Mouse (Mus musculus) embryonic stem cell, embryonic (primary cell): ENCODE data around the gene Mterf2.

Experiments used
- CTCF ChIA-PET, 4 experiments: fragments of 300-600 bp in 2 of 4; fragments of 350-600 bp in 2 of 4; sonication (Branson Sonifier 250); formaldehyde crosslinking; loops; one replicate each; lab custom pipeline; 2022; ENCODE audit warnings: inconsistent platforms in 2 of 4; lab: Charles Lee
- POLR2A ChIA-PET, 4 experiments: fragments of 300-600 bp in 2 of 4; fragments of 350-600 bp in 2 of 4; sonication (Branson Sonifier 250); formaldehyde crosslinking; loops; one replicate each; lab custom pipeline; 2022; ENCODE audit warnings: antibody characterized with exemption in 4 of 4, inconsistent platforms in 1 of 4; lab: Charles Lee

Gene Mterf2

DNA sequence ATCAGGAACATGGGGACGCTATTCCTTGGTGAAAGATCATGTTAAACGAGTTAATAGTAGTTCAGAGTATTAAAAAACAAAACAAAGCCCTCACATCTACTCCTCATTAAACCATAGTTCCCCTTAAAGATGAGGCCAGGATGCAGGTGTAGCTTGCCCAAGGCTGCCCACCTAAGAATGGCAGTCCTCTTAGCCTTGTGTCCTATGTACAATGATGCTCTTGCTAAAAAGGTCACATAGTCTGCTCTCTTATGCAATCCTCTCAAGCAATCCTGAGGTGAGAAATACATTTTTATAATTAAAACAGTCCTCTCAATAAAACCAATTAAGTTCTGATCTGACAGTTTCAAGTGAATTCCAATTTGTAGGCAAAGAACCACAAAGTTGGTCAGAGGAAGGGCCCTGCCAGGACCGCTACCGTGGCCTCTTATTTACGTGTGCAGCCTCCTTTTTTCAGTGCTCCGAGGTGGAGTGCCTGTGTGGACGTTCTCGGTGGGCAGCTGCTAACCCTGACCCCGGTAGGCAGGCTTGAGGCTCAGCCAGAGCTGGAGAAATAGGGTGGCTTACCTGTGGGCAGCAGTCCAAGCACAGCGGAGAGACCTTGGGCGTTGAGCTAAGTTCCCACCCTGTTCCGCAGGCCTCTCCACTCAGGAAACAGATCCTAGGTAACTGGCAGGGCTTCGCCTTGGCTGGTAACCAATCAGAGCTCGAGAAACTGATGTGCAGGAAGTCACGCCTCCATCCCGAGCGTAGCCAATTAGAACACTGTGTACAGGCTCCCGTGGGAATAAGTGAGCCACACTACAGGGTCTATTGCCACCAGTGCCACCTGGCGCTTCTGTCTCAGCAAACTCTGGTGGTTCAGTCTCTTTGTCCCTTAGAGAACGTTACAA is at the start of gene Mterf2:
Mterf2 (minus strand) TSS at position 633 of the 893 bp plus-strand sequence.
- ChIA-PET CTCF (interaction anchor here (0.6 to 1.9 kb wide), 16 partner anchors 11 to 1351 kb away, joined by 3 to 13 read pairs (median 4); partner anchors contain the start of gene Cry1 (in 1 of the 4)), POLR2A (interaction anchor here (0.5 to 3.6 kb wide), 33 partner anchors 8 to 853 kb away, joined by 3 to 26 read pairs (median 4); partner anchors contain the start of genes Cry1 (in 3 of the 4), Fhl4 (in 2 of the 4), Tmem263 (in 2 of the 4) and Btbd11 (in 1 of the 4))

- POLR2A ChIA-PET = interaction anchor here in 2 of 4 experiments (0.6 to 1.2 kb wide), 3 partner anchors 8 to 678 kb away, joined by 3 to 5 read pairs (median 4); partner anchors contain the start of gene Cry1 (in 1 of the 2)
Observed at GRCm38 (mm10) chr10:85176640-85177039, 48.8 kb upstream of the Mterf2 start.

GRCm38 (mm10) chr10:85165306-85165705 is 37.5 kb upstream of the Mterf2 start:
- ChIA-PET POLR2A (interaction anchor here in 3 of 4 experiments (0.5 to 3.4 kb wide), 17 partner anchors 8 to 392 kb away, joined by 3 to 27 read pairs (median 4); partner anchors contain the start of genes Cry1 (in 3 of the 3), Btbd11 (in 1 of the 3) and Mterf2 (in 1 of the 3)), CTCF (interaction anchor here in 3 of 4 experiments (1.0 to 2.3 kb wide), 6 partner anchors 9 to 18 kb away, joined by 3 to 9 read pairs (median 5); no protein-coding TSS in a partner anchor)

More at GRCm38 (mm10) chr10:85176640-85177039, 48.8 kb upstream of the Mterf2 start:
- CTCF ChIA-PET = interaction anchor here in 1 of 4 experiments (0.6 kb wide), 1 partner anchor 697 kb away, joined by 3 read pairs; no protein-coding TSS in a partner anchor

GRCm38 (mm10) chr10:85164791-85165190 is 37.0 kb upstream of the Mterf2 start:
- ChIA-PET POLR2A (interaction anchor here in 3 of 4 experiments (0.5 to 3.4 kb wide), 12 partner anchors 9 to 392 kb away, joined by 3 to 27 read pairs (median 5); partner anchors contain the start of genes Cry1 (in 3 of the 3) and Mterf2 (in 1 of the 3)), CTCF (interaction anchor here in 3 of 4 experiments (1.0 to 2.3 kb wide), 5 partner anchors 9 to 19 kb away, joined by 3 to 9 read pairs (median 5); no protein-coding TSS in a partner anchor)

- ChIA-PET POLR2A (no interaction called here), CTCF (no interaction called here)
Observed at GRCm38 (mm10) chr10:85161745-85162351, 34.0 kb upstream of the Mterf2 start.

DNA sequence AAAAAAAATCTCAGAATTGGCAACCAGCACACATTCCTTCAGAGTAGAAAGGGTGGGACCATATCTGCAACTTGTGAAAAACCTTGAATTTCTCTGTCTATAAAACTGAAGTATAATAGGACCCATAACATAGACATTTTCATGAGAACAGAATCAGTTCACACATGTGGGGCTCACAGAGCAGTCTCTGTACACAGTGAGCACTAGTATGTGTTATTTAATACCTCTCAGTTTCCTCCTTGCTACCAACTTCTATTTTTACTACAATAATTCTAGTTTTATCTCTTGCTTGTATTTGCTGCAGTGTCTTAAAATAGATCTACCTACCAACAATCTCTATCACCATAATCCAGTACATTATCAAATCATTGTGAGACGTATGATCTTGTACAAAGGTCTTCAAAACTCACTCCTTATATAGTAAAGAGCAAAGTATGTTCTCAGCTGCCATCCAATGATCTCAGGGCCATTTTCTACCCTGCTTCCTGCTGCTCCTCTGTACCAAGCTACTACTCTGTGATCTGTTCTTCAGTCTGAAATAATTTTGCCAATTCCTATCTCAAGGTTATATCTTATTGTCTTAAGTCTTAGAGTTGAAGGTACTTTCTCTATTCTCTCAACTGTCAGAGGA is 32.3 kb upstream of the Mterf2 start:
- POLR2A ChIA-PET = no interaction called here
- CTCF ChIA-PET = interaction anchor here in 1 of 4 experiments (0.6 kb wide), 2 partner anchors 13 to 199 kb away, joined by 3 to 4 read pairs; no protein-coding TSS in a partner anchor

DNA sequence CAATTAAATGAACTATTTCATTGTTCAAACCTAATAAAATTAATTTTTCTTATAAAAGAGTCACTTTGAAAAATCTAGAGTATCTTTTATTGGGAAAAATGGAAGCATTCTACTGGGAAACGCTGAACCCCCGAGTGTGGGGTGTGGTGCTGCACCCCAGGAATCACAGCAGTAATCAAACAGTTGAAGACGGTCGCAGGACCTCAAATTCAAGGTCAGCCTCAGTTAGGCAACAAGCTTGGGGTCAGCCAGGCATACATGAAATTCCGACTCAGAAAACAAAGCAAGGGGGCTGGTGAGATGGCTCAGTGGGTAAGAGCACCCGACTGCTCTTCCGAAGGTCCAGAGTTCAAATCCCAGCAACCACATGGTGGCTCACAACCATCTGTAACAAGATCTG is 29.6 kb upstream of the Mterf2 start:
- POLR2A ChIA-PET = interaction anchor here in 2 of 4 experiments (0.7 to 1.5 kb wide), 4 partner anchors 8 to 233 kb away, joined by 3 to 4 read pairs (median 4); no protein-coding TSS in a partner anchor

DNA sequence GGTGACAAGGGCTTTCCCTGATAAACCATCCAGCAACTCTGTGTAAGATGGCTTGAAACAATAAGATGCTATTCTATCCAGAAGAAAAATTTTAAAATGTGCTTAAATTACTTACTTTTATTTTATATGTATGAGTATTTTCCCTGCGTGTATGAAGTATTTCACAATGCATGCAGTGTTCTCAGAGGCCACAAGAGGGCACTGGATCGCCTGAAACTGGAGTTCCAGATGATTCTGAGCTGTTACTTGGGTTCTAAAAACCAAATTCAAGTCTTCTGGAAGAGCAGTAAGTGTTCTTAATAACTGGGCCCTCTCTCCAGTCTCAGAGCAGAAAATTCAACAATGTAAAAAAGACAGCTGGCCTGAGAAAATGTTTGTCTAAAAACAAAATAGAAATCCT is 26.4 kb upstream of the Mterf2 start:
- POLR2A ChIA-PET = interaction anchor here in 3 of 4 experiments (0.6 to 1.2 kb wide), 8 partner anchors 11 to 1049 kb away, joined by 3 to 7 read pairs (median 3); partner anchors contain the start of genes Cry1 (in 1 of the 3), Fhl4 (in 1 of the 3) and Tmem263 (in 1 of the 3)
- CTCF ChIA-PET = interaction anchor here (0.5 to 3.2 kb wide), 23 partner anchors 9 to 937 kb away, joined by 3 to 33 read pairs (median 5); partner anchors contain the start of genes Cry1 (in 1 of the 4) and Mterf2 (in 1 of the 4)

More for the DNA sequence above, 29.6 kb upstream of the Mterf2 start:
- CTCF ChIA-PET = interaction anchor here in 2 of 4 experiments (0.6 kb wide), 2 partner anchors 54 to 86 kb away, joined by 4 to 7 read pairs; no protein-coding TSS in a partner anchor

GRCm38 (mm10) chr10:85149226-85149625 is 21.4 kb upstream of the Mterf2 start:
- CTCF ChIA-PET = no interaction called here
- POLR2A ChIA-PET = interaction anchor here in 2 of 4 experiments (0.6 to 0.8 kb wide), 2 partner anchors 42 to 1000 kb away, joined by 3 read pairs; no protein-coding TSS in a partner anchor

- CTCF ChIA-PET = interaction anchor here in 2 of 4 experiments (0.5 to 1.6 kb wide), 3 partner anchors 8 to 193 kb away, joined by 3 to 7 read pairs (median 7); partner anchors contain the start of gene Cry1 (in 1 of the 2)
Observed at GRCm38 (mm10) chr10:85146282-85146681, 18.5 kb upstream of the Mterf2 start.

GRCm38 (mm10) chr10:85141465-85141864 is 13.6 kb upstream of the Mterf2 start:
- CTCF ChIA-PET = interaction anchor here in 1 of 4 experiments (0.6 kb wide), 1 partner anchor 90 kb away, joined by 3 read pairs; no protein-coding TSS in a partner anchor
- POLR2A ChIA-PET = interaction anchor here (0.6 to 1.4 kb wide), 5 partner anchors 14 to 755 kb away, joined by 3 to 5 read pairs (median 3); partner anchors contain the start of genes Cry1 (in 1 of the 4), Fhl4 (in 1 of the 4) and Tmem263 (in 1 of the 4)

More at GRCm38 (mm10) chr10:85146282-85146681, 18.5 kb upstream of the Mterf2 start:
- POLR2A ChIA-PET = interaction anchor here in 3 of 4 experiments (0.6 to 2.5 kb wide), 7 partner anchors 10 to 458 kb away, joined by 3 to 8 read pairs (median 3); partner anchors contain the start of genes Cry1 (in 1 of the 3) and Mterf2 (in 1 of the 3)

DNA sequence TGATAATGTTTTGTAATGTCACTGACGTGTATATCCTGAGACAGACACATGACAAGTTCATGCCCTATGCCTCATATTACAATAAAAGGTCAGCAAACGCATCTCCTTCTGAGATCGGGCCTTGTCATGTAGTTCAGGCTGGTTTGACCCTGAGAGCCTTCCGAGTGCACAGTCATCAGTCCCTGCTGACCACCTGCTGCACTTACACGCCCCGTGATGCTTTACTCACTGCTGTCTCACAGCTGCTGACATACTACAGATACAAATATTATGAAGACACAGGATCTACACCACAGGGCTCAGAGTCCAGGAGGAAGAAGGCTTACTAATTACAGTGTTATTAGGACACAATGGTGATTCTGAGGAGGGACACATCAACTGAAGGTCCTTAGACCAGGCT is 8.7 kb upstream of the Mterf2 start:
- ChIA-PET CTCF (no interaction called here), POLR2A (interaction anchor here in 1 of 4 experiments (0.6 to 2.7 kb wide), 2 partner anchors 9 to 740 kb away, joined by 3 to 16 read pairs; partner anchors contain the start of gene Mterf2)

DNA sequence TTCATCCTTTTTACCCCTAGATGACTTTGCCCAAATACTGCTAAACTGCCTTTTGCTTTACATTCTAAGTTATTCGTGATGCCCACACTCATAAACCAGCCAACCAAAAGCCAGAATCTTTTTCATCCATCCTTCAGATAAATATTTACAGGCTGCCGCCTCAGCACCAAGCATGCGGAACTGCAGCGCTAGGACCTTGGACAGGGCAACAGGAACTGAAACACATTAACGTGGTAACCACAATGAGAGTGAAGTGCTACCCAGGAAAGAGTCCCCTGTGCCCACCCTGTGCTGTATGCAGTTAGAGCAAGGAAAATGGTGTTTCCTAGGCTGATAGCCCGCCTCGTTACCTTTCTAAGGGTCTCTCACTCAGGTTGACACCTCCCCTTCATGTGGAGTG is 626 bp upstream of the Mterf2 start:
- POLR2A ChIA-PET = interaction anchor here (0.5 to 3.6 kb wide), 28 partner anchors 9 to 854 kb away, joined by 3 to 26 read pairs (median 4); partner anchors contain the start of genes Cry1 (in 3 of the 4), Fhl4 (in 2 of the 4) and Tmem263 (in 2 of the 4)
- CTCF ChIA-PET = interaction anchor here in 3 of 4 experiments (0.6 to 2.0 kb wide), 13 partner anchors 10 to 581 kb away, joined by 3 to 13 read pairs (median 4); partner anchors contain the start of gene Cry1 (in 1 of the 3)

DNA sequence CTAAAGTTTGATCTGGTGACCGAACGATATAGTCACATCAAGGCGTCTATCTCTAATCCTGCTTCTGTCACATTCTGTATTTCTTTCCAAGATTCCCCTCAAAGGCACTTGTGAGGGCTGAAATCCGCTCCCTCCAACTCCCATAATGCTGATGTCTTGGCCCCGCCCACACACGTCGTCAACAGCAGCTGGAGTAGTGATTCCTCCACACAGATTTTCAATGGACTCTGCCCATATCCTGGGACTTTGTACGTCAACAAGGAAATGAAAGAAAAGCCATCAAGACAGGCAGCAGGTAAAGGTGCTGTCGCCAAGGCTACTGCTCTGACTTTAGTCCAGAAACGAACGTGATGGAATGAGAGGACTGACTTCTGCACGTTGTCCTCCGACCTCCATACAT is 2.6 kb downstream of the Mterf2 start:
- ChIA-PET CTCF (no interaction called here), POLR2A (interaction anchor here in 1 of 4 experiments (3.6 kb wide), 1 partner anchor 13 kb away, joined by 18 read pairs; no protein-coding TSS in a partner anchor)

DNA sequence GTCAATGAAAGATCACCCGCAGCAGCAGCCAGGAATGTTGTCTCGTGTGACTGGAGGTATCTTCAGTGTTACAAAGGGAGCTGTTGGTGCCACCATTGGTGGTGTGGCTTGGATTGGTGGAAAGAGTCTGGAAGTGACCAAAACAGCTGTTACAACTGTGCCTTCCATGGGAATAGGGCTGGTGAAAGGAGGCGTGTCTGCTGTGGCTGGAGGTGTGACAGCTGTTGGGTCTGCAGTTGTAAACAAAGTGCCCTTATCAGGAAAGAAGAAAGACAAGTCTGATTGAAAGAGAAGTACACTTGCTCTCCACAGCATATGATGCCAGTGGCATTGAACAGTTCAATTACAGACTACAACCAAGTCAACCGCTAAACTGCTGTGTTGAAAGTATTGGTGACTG is 13.4 kb downstream of the Mterf2 start:
- ChIA-PET POLR2A (interaction anchor here in 3 of 4 experiments (0.5 to 3.7 kb wide), 7 partner anchors 9 to 75 kb away, joined by 3 to 22 read pairs (median 6); partner anchors contain the start of genes Fhl4 (in 2 of the 3), Mterf2 (in 2 of the 3) and Tmem263 (in 2 of the 3)), CTCF (interaction anchor here in 2 of 4 experiments (0.8 to 1.2 kb wide), 3 partner anchors 69 to 101 kb away, joined by 3 to 4 read pairs (median 3); no protein-coding TSS in a partner anchor)
